Comparison of ENCODE assay signal across 10 mouse cellular contexts in the genomic region with DNA sequence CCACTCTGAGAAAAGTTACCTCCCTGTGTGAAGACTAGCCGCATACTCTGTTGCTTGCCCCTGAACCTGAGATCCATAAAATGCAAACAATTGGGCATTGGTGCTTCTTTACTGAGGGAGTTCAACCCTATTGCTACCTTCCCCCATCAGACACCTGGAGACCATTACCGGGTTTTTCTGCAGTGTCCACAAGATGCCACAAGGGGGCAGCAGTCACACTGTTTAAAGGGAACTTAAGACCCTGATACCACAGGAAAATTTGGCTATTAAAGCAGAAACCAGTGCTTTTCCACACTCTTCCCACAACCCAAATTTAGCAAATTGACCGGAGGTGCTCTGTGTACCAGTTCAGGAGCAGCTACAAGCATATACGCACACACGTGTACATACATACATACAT.
DNase-seq lines count a peak whose midpoint lies in the region; ATAC-seq and TF ChIP-seq lines count a peak whose summit lies in the region.
"Had no signal": no experiment of that assay in that cellular context is flagged by ENCODE, and none has a peak within 500 bp of the region (broad histone marks: within the 10 kb centered on the region; RNA-seq: fewer than 3 reads in every experiment).

No protein-coding gene starts in this region.

- H3K27ac ChIP-seq in forebrain, embryonic 11.5 days (ENCODE audit: low read depth, low read length), result no peak overlapping the region
- no peak overlapping the region for H3K27ac ChIP-seq in forebrain, embryonic 12.5 days
- H3K27ac ChIP-seq in midbrain, embryonic 11.5 days (ENCODE audit: low read depth, low read length), result no peak overlapping the region
- no peak overlapping the region for H3K27ac ChIP-seq in midbrain, embryonic 16.5 days (ENCODE audit: low read length)
- H3K27ac ChIP-seq in bone marrow, adult 2 months (ENCODE audit: control insufficient read depth, insufficient read depth, low read depth, low read length, poor library complexity), result no peak overlapping the region
- H3K27ac ChIP-seq: heart, embryonic 15.5 days had no signal

- no peak overlapping the region for H3K4me3 ChIP-seq in forebrain, embryonic 11.5 days (ENCODE audit: low read depth, low read length)
- H3K4me3 ChIP-seq in forebrain, embryonic 12.5 days (replicated peaks), result no peak overlapping the region
- no peak overlapping the region for H3K4me3 ChIP-seq in midbrain, embryonic 11.5 days (ENCODE audit: low read depth, low read length)
- no peak overlapping the region for H3K4me3 ChIP-seq in midbrain, embryonic 16.5 days (ENCODE audit: low read depth, low read length)
- no peak overlapping the region for H3K4me3 ChIP-seq in bone marrow, adult 2 months (replicated peaks; ENCODE audit: control insufficient read depth, low read depth, low read length)
- H3K4me3 ChIP-seq: heart, embryonic 15.5 days; myocyte had no signal

- ATAC-seq in forebrain, embryonic 11.5 days (replicated peaks; ENCODE audit: low FRiP score), result no peak
- no peak for ATAC-seq in forebrain, embryonic 12.5 days (ENCODE audit: low FRiP score)
- ATAC-seq in midbrain, embryonic 11.5 days (ENCODE audit: low FRiP score), result no peak
- ATAC-seq in midbrain, embryonic 16.5 days, result no peak

- H3K4me2 ChIP-seq in forebrain, embryonic 11.5 days (ENCODE audit: low read depth, low read length, severe bottlenecking), result no peak overlapping the region
- H3K4me2 ChIP-seq in forebrain, embryonic 12.5 days, result no peak overlapping the region
- no peak overlapping the region for H3K4me2 ChIP-seq in midbrain, embryonic 11.5 days
- no peak overlapping the region for H3K4me2 ChIP-seq in midbrain, embryonic 16.5 days (ENCODE audit: low read length)
- H3K4me2 ChIP-seq: heart, embryonic 15.5 days had no signal

- H3K4me1 ChIP-seq in forebrain, embryonic 11.5 days (replicated peaks; ENCODE audit: control insufficient read depth, insufficient read depth, low read length), result peaks cover 8% of the 10 kb centered on the region; the same call in 1 of the 2 replicates
- H3K4me1 ChIP-seq in forebrain, embryonic 12.5 days, result peaks cover 26% of the 10 kb centered on the region
- H3K4me1 ChIP-seq in midbrain, embryonic 11.5 days (ENCODE audit: control insufficient read depth, insufficient read depth, low read length), result peaks cover 21% of the 10 kb centered on the region
- H3K4me1 ChIP-seq in midbrain, embryonic 16.5 days (ENCODE audit: control insufficient read depth, insufficient read depth, low read length), result peaks cover 8% of the 10 kb centered on the region
- no peaks in the 10 kb centered on the region for H3K4me1 ChIP-seq in bone marrow, adult 2 months (ENCODE audit: control insufficient read depth, insufficient read depth, low read length)

- no peaks in the 10 kb centered on the region for H3K9me3 ChIP-seq in forebrain, embryonic 11.5 days (ENCODE audit: control insufficient read depth, low read length)
- H3K9me3 ChIP-seq in forebrain, embryonic 12.5 days, result no peaks in the 10 kb centered on the region
- H3K9me3 ChIP-seq in midbrain, embryonic 11.5 days (ENCODE audit: control insufficient read depth, low read length), result no peaks in the 10 kb centered on the region
- H3K9me3 ChIP-seq in midbrain, embryonic 16.5 days (replicated peaks; ENCODE audit: control insufficient read depth, low read length, poor library complexity, severe bottlenecking), result no peaks in the 10 kb centered on the region
- H3K9me3 ChIP-seq: heart, embryonic 15.5 days had no signal

- H3K27me3 ChIP-seq in forebrain, embryonic 11.5 days (ENCODE audit: control insufficient read depth, insufficient read depth, low read length), result peaks cover 2% of the 10 kb centered on the region; the same call in 1 of the 2 replicates
- peaks cover 84% of the 10 kb centered on the region for H3K27me3 ChIP-seq in forebrain, embryonic 12.5 days
- H3K27me3 ChIP-seq in midbrain, embryonic 11.5 days (ENCODE audit: control insufficient read depth, insufficient read depth, low read length), result no peaks in the 10 kb centered on the region; the same call in 1 of the 2 replicates
- H3K27me3 ChIP-seq in midbrain, embryonic 16.5 days (ENCODE audit: control insufficient read depth, insufficient read depth, low read depth, low read length), result 0 out of 2 replicates have a peak, but pooled peaks cover 2% of the 10 kb centered on the region

- TF ChIP-seq POLR2A in bone marrow, adult 2 months (IDR thresholded peaks at IDR 0.05; ENCODE audit: borderline replicate concordance, control insufficient read depth, low read depth, low read length), result no peak

- peak; percentile 30; the same call in 1 of the 2 replicates for TF ChIP-seq CTCF in bone marrow, adult 2 months (IDR thresholded peaks at IDR 0.05; ENCODE audit: control insufficient read depth, insufficient read depth, low read length)

- no peak overlapping the region for H3K9ac ChIP-seq in forebrain, embryonic 11.5 days (ENCODE audit: low read length)
- H3K9ac ChIP-seq in forebrain, embryonic 12.5 days, result no peak overlapping the region
- H3K9ac ChIP-seq in midbrain, embryonic 11.5 days (ENCODE audit: low read length), result no peak overlapping the region
- H3K9ac ChIP-seq in midbrain, embryonic 16.5 days (ENCODE audit: low read depth, low read length), result no peak overlapping the region
- H3K9ac ChIP-seq: heart, embryonic 15.5 days had no signal

- H3K36me3 ChIP-seq in forebrain, embryonic 11.5 days (ENCODE audit: control insufficient read depth, insufficient read depth, low read length), result no peaks in the 10 kb centered on the region
- no peaks in the 10 kb centered on the region for H3K36me3 ChIP-seq in forebrain, embryonic 12.5 days (replicated peaks)
- no peaks in the 10 kb centered on the region for H3K36me3 ChIP-seq in midbrain, embryonic 11.5 days (ENCODE audit: control insufficient read depth, insufficient read depth, low read length)
- no peaks in the 10 kb centered on the region for H3K36me3 ChIP-seq in midbrain, embryonic 16.5 days (ENCODE audit: control insufficient read depth, insufficient read depth, low read length)
- H3K36me3 ChIP-seq: heart, embryonic 15.5 days had no signal

- 43% methylated on average over 5 of the region's 5 CpGs for WGBS in forebrain, embryonic 11.5 days
- 43% methylated on average over 5 of the region's 5 CpGs for WGBS in forebrain, embryonic 12.5 days
- WGBS in midbrain, embryonic 11.5 days, result 28% methylated on average over 5 of the region's 5 CpGs
- 36% methylated on average over 5 of the region's 5 CpGs for WGBS in midbrain, embryonic 16.5 days
- 36% methylated on average over 5 of the region's 5 CpGs for WGBS in bone marrow, adult 2 months

- DNase-seq in forebrain, embryonic 11.5 days (ENCODE audit: low spot score), result peak; percentile 86
- DNase-seq in midbrain, embryonic 11.5 days (ENCODE audit: low spot score, missing footprints), result peak; percentile 99
- DNase-seq in kidney, postnatal 14 days, result peak; percentile 40
- peak; percentile 83 for DNase-seq in neural tube, embryonic 10.5 days (ENCODE audit: extremely low spot score, low spot score)
- no peak for DNase-seq in spleen, adult 18-20 months

Comparison
In these comparisons a context has a peak if more than half of its experiments do, and no peak if none do; other contexts are left out.
1. DNase-seq: peak in forebrain, embryonic 11.5 days (single experiment), midbrain, embryonic 11.5 days (single experiment), kidney, postnatal 14 days (single experiment) and neural tube, embryonic 10.5 days (single experiment); none in spleen, adult 18-20 months (0 of 2).